Mouse (Mus musculus) brown adipose tissue, adult 24 weeks (tissue): ENCODE measurements around the gene 1700029P11Rik. TPM values are rescaled to one million over a fixed set of nuclear protein-coding genes. Genes with fewer than 3 reads are reported as not detected.
A peak's percentile ranks its signal among the peaks of the same experiment; 100 is the strongest.
"Not testable (repeated sequence)": the region's sequence is repeated elsewhere in the genome, so short reads cannot be mapped to it uniquely, and the experiment has no call there.

Experiments
- H3K27ac ChIP-seq: fragments of 200-500 bp; replicated peaks from 2 replicates; pipeline ENCODE4 v1.5.1; 2012; ENCODE audit warnings: low read depth, mild to moderate bottlenecking, low read length
- H3K4me1 ChIP-seq: fragments of 200-500 bp; 2 replicates; pipeline ENCODE4 v1.6.1; 2012; ENCODE audit warnings: low read length, mixed read lengths; ENCODE audit not compliant: control insufficient read depth, insufficient read depth, insufficient read length
- H3K4me3 ChIP-seq: fragments of 200-500 bp; 2 replicates; pipeline ENCODE4 v1.5.1; 2012; ENCODE audit warnings: low read depth, mild to moderate bottlenecking, low read length, moderate library complexity; ENCODE audit not compliant: insufficient read depth
- polyA plus RNA-seq: library from polyadenylated mRNA; stranded (reverse); fragments of >200 nt; gene quantifications from 2 replicates; pipeline ENCODE4 v1.2.4, GENCODE M21; 2012; ENCODE audit not compliant: missing spikeins, insufficient read depth, insufficient read length

The 1700029P11Rik gene
- polyA plus RNA-seq, 1 experiment: not detected

DNA sequence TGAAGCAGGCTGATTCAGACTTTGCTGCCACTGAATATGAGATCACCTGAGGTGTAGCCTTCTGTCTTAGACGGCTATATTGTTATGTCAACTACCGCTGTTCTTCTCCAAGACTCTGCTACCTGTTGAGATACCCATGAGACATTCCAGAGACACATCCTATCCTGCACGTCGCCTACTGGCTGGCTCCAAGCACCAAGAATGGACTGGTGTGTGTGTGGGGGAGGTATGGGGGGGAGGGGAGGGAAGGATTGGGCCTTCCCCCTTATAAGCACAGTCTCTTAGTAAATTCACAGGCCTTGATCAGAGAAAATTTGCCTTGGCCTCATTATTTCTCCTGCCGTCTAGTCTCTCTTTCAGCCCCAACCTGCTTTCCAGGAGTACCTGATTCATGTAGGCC lies 12.5 kb upstream of the 1700029P11Rik start:
- Histone ChIP-seq H3K4me3 (no peak overlapping the region), H3K27ac (no peak overlapping the region), H3K4me1 (no peaks in the 10 kb centered on the region)

DNA sequence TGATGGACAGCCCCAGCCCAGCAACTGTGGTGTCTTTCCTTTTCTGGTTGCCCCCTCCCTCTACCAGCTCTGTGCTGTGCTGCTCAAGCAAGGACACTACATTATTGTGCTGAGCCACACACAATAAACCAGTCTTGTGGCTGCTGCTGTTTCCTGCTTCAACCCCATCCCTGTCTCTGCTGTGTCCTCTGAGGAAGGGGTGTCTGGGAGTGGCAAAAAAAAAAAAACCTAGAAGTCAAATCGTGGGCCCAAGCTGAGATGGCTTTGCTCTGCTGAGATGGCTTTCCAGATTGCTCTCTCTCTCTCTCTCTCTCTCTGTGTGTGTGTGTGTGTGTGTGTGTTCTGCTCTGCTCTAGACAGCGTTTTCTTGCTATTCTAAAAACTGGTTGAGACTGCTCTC lies 11.9 kb upstream of the 1700029P11Rik start:
- Histone ChIP-seq H3K4me3 (no peak overlapping the region), H3K4me1 (no peaks in the 10 kb centered on the region), H3K27ac (no peak overlapping the region)

DNA sequence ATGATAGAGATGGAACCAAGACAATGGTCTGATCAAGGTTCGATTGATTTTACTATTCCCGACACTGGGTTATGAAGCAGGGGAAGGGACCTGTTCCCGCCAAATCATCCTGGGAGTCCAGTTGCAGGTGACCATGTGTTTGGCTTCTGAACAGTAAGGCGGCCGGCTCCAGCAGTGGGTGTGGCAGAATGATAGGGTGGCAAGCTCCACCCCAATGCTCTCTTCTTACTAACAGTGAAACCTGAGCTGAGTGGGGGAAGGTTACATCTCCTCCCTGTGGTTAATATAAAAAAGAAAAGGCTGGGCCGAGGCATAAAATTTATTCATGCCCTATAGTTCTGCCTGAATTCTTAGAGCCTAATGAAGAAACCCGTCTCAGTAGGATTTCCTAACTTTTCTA lies 11.2 kb upstream of the 1700029P11Rik start:
- H3K4me1 ChIP-seq: no peaks in the 10 kb centered on the region
- no peak overlapping the region for H3K27ac ChIP-seq
- H3K4me3 ChIP-seq: no peak overlapping the region

DNA sequence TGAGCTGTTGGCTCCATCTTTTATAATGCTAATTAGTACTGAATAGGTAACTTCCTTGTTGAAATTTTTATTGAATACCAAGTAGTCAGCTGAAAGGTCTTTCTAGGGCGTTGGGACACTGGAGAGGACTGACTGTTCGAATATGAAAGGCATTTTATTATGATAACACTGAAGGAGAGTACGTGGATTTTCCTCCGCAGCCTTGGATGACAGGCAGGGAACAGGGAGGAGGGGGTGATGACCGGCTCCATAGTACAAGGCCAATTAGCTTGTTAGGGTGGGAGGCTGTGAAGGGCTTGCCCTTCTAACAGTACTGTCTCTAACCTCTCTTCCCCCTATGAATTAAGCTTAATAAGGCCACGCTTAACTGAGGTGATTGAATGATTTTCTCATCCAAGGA lies 10.7 kb upstream of the 1700029P11Rik start:
- not testable (repeated sequence) for H3K4me3 ChIP-seq, H3K27ac ChIP-seq, H3K4me1 ChIP-seq

DNA sequence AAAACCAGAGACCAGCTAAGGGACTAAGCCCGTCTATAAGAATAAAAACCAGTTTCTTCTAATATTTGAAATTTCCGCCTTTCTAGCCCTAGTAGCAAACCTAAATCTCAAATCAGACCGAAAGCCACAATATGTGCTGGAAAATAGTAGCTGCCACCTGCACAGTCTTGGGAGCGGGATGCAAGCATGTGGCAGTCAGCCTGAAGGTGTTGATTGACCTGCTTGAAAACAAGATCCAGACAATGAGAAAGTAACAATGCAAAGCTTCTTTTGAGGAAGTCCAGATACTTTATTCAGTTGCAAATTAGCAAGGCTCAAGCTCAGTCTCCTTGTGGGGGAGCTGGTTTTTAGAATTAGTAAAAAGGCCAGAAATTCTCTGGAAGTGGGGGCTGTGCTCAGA lies 9.8 kb upstream of the 1700029P11Rik start:
- H3K27ac ChIP-seq, H3K4me3 ChIP-seq, H3K4me1 ChIP-seq: not testable (repeated sequence)

DNA sequence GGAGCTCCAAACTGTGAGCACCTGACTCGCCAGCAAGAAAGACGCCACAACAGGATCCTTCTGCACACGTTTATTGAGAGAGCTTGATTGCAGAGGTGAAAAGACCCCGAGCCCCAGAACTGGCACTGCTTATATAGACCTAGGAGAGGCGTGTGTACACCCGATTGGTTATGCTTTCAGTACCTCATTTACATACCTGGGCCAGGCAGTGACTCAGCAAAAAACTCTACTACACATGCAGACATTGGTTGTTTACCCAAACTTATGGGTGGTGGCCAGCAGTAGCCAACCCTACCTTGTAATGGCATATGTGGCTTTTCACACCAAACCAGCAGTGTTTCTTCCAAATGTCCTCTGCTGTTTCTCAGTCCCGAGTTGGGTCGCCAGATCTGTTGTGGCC lies 5.2 kb upstream of the 1700029P11Rik start:
- H3K4me1 ChIP-seq, H3K4me3 ChIP-seq, H3K27ac ChIP-seq: not testable (repeated sequence)

DNA sequence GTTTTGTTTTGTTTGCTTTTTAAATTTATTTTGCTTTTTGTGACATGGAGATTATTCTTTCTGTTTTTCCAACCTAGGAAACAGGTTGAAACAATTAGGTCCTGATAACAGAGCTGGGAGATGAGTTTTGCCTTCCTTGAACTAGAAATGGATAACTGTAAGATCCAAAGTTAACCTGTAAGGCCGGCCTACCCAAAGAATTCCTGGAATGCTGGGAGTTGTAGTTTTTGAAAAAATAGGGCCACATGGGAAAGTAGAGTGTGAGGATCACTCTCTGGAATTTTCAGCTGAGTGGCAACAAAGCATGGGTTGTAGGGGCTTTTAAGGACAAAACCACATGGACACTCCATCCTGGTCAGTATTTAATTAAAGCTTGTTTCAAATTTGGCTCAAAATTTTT lies 1.8 kb downstream of the 1700029P11Rik start:
- Histone ChIP-seq H3K4me3 (no peak overlapping the region), H3K4me1 (no peaks in the 10 kb centered on the region), H3K27ac (no peak overlapping the region)

DNA sequence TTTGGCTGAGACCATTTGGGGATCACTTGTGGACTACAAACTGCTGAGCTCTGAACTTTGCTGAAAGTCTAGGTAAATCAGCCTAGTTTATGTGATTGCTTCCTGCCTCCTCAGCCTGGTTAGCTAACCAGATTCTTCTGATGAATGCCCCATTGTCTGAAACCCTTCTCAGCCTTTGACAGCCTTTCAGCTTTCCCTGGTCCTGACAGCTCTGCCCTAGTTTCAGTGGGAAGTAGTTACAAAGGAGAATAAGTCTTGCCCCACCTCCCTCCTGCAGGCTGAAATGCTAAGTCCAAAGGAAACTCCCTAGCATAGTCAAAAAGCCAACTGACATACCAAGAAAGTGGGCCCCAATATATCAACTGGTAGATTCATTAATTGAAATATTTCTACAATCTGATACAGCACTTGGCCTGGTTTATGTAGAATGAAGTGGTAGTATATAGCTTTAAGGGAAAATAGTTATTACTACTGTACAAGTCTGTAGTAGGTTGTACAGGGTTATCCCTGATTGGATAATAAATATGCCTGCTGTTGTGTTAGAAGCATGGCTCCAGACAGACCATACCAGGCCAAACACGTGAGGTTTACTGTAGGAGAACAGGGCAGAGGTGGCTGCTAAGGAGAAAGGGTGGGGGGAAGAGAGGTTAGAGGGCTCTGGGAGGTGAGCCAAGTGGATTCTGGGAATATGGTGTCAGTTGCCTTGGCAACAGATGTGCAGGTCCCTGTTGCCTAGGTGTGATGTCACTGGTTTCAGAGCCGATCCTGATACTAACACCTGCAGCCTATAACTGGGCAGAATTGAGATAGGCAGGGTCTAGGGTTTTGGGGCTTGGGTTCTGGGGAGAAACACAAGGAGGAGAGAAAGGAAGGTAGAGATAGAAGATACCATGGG lies 5.2 kb downstream of the 1700029P11Rik start:
- Histone ChIP-seq H3K4me1 (0 out of 2 replicates have a peak, but pooled peaks cover 2% of the 10 kb centered on the region), H3K27ac (no peak overlapping the region), H3K4me3 (no peak overlapping the region)

DNA sequence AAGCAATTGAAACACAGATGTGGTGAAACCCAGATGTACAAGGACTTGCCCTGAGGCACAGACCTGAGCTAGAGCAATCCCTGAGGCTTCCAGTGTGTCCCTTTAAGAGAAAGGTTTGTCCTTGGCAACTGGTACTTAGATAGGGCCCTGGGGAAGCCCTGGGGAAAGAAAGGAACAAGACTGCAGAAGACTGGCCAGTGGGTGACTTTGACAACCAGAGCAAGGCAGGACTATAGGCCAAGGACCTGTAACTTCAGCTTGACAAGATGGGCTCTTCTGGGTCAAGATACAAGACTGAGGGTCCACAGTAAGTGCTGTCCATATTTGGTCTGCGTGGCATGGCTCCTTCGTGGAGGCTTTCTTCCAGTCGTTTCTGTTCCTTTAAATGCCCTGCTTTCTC lies 7.3 kb downstream of the 1700029P11Rik start, which contains the start of gene Xrcc6:
TSS of gene Xrcc6 (plus strand) at position 190 of the 400 bp plus-strand sequence.
- peak within 1 kb of the TSS; percentile 92 for H3K27ac ChIP-seq
- H3K4me3 ChIP-seq: peak within 1 kb of the TSS; percentile 72
- peaks cover 5% of the 10 kb centered on the region for H3K4me1 ChIP-seq

DNA sequence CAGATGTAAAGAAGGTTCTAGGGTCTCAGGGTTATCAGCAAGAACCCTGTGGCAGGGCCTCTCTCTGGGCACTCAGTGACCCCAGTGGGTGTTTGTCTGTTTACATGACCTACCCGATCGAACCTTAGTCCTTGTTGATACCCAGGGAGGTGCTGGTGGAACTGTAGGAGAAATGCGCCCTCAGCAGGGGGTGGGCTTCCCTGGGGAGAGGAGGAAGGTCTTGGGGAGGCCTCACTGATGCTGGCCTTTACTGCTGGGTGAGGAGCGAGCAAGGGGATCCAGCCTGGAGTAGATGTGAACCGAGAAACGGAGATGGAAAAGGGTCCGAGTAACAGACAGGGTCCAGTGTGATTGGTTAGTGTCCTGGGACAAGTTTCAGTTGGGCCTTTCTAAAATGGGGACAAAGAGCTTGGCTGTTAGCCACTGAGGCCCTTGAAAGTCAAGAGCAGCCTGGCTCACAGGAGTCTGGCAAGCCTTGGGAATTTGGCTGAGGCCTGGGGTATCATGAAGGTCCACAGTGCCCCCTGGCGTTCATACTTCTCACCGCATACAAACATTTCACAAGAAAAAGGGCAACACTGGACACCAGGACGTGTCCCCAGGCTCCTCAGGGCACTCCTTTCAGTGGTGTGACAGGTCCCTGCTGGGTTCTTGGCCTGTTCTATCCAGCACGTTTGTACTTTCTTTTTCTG lies 9.2 kb downstream of the 1700029P11Rik start:
- Histone ChIP-seq H3K4me3 (peak overlapping the region; percentile 72), H3K27ac (peak overlapping the region; percentile 92)

DNA sequence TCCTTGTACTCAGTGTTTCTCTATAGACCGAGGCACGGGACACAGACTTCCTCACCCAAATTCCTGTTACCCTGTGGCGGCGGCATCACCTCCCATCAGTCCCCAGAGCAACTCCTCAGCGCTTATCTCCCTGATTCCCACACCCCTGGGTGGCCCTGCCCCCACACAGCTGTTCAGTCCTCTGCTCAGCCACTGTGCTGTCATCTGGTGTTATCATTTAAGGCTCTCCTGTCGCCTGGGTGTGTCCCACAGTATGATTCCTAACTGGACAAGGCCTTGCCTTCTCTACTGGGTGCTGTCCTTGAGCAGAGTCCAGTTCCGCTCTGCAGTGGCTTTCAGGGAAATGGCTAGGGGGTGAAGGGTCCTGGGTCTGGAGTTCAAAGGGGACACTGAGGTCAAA lies 10.2 kb downstream of the 1700029P11Rik start:
- peak overlapping the region; percentile 2 for H3K4me3 ChIP-seq
- H3K4me1 ChIP-seq: peaks cover 8% of the 10 kb centered on the region
- H3K27ac ChIP-seq: peak overlapping the region; percentile 71

More for the DNA sequence above, 9.2 kb downstream of the 1700029P11Rik start:
- H3K4me1 ChIP-seq: peaks cover 5% of the 10 kb centered on the region

DNA sequence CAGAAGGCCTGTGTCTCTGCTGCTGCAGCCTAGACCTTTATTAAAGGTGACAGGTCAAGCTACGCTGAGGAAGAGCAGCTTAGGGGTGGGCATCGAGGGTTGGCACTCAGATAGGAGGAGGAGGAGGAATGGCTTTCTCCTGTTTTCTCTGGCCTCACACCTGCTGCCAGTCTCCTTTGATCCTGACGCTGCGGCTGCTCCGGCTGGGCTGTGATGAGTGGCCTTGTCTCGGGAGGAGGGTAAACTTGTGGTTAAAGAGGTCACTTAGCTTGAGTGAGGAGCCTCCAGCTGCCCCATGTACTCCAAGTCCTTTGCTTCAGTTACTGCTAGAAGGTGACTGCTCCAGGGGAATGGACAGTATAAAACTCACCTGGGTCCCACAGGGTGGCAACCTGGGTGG lies 13.7 kb downstream of the 1700029P11Rik start:
- Histone ChIP-seq H3K27ac (no peak overlapping the region), H3K4me3 (no peak overlapping the region), H3K4me1 (peaks cover 16% of the 10 kb centered on the region)

DNA sequence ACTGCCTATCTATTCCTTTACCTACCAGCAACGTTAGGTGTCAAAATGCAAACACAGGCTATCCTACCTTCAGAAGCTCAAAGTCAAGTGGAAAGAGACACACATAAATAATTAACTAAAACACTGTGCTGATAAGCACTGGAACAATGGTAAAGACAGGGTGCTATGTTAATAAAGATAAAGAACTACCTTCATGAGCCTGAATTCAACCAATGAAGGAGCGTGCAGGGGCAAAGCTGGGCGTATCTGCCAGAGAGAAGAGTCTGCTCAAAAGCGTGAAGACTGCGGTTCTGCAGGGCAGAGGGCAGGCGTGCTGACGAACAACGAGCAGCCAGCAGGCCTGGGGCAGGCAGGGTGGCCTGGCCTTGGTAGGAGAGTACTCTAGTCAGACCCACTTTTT lies 23.9 kb downstream of the 1700029P11Rik start:
- no peak overlapping the region for H3K4me3 ChIP-seq
- no peaks in the 10 kb centered on the region for H3K4me1 ChIP-seq
- H3K27ac ChIP-seq: no peak overlapping the region

DNA sequence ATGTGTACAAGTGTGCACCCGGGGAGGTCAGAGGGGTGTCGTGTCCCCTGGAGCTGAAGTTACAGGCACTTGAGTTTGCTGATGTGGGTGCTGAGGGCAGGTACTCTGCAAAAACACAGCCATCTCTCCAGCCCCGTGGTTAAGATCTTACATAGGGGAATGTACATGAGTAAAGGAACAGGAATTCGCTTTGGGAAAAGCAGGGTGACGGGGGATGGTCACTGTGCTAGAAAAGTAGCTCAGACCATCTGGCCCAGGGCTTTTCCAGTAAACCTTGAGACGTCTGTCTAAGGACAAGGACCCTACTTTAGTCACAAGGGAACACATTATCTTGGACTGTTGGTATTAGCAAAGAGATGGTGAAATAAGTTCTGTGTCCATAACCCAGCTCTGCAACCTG lies 31.6 kb downstream of the 1700029P11Rik start:
- H3K4me1 ChIP-seq: no peaks in the 10 kb centered on the region; the same call in 1 of the 2 replicates
- no peak overlapping the region for H3K27ac ChIP-seq
- H3K4me3 ChIP-seq: no peak overlapping the region

DNA sequence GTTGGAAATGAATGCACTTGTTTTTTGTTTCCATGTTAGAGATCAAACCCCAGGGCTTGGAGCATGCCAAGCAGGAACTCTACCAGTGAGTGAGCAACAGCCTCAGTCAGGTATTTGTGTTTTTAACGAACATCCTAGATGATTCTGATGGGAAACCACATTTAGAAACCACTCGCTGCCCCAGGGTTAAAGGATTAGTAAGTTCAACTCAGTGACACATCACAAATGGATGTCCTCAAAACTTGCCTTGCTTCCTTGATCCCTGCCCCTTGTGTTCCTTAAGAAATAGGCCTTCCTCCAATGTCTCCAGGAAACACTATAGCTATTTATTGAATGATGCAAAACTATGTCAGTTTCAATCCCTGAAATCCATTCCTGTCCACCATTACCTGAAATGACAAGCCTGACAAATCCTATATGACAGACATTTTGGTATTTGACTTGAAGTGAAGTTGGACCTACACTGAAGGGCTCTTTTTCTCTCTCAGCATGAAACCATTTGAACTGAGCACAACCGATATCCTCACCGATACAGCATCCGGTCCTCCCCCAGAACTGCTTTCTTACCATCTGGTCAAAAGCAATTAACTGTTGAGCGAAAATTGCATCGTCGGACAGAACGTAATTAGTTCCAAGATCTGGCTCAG lies 34.5 kb downstream of the 1700029P11Rik start:
- Histone ChIP-seq H3K4me1 (no peaks in the 10 kb centered on the region; the same call in 1 of the 2 replicates), H3K27ac (no peak overlapping the region; the same call in 1 of the 2 replicates), H3K4me3 (peak overlapping the region; percentile 77)
